Mouse (Mus musculus) heart, embryonic 15.5 days (tissue): ENCODE measurements at regions not wholly inside any gene's neighbourhood (a gene's known extent, or its start where the extent isn't known, plus 50 kb on each side); places are given as distances from the start of the nearest gene placed in this dataset.

ENCODE experiments used
- ATAC-seq: fragments of 200-750 bp; cut with Nextera tagmentation; replicated peaks from 2 replicates; pipeline ENCODE4 v1.8.0; 2017; ENCODE audit warnings: low read depth, moderate TSS enrichment; ENCODE audit not compliant: insufficient number of reproducible peaks, insufficient read depth, low FRiP score
- H3K27ac ChIP-seq: fragments of 300-500 bp; sonication (generic); 2 replicates; pipeline ENCODE4 v1.5.1; 2015; ENCODE audit warnings: mild to moderate bottlenecking, inconsistent platforms
- H3K27me3 ChIP-seq: fragments of 300-500 bp; sonication (generic); 2 replicates; pipeline ENCODE4 v1.6.1; 2015; ENCODE audit warnings: inconsistent platforms
- H3K36me3 ChIP-seq: fragments of 300-500 bp; sonication (generic); 2 replicates; pipeline ENCODE4 v1.6.1; 2015; ENCODE audit warnings: mild to moderate bottlenecking, inconsistent platforms
- H3K4me1 ChIP-seq: fragments of 300-500 bp; sonication (generic); replicated peaks from 2 replicates; pipeline ENCODE4 v1.6.1; 2015; ENCODE audit warnings: inconsistent platforms
- H3K4me2 ChIP-seq: fragments of 300-500 bp; sonication (generic); 2 replicates; pipeline ENCODE4 v1.6.1; 2015; ENCODE audit warnings: inconsistent platforms, mild to moderate bottlenecking, moderate library complexity
- H3K4me3 ChIP-seq: fragments of 300-500 bp; sonication (generic); 2 replicates; pipeline ENCODE4 v1.5.1; 2015; ENCODE audit warnings: mild to moderate bottlenecking, inconsistent platforms
- H3K9ac ChIP-seq: fragments of 300-500 bp; sonication (generic); 2 replicates; pipeline ENCODE4 v1.6.1; 2015; ENCODE audit warnings: mild to moderate bottlenecking, inconsistent platforms
- H3K9me3 ChIP-seq: fragments of 300-500 bp; sonication (generic); replicated peaks from 2 replicates; pipeline ENCODE4 v1.6.1; 2016; ENCODE audit warnings: inconsistent platforms
- WGBS: fragments of 180-500 bp; shearing (Covaris S2); methylation state at CpG from one replicate; pipeline ENCODE4 v1.1.7; 2015; ENCODE audit warnings: mixed read lengths; 5-methylcytosine and 5-hydroxymethylcytosine counted together

DNA sequence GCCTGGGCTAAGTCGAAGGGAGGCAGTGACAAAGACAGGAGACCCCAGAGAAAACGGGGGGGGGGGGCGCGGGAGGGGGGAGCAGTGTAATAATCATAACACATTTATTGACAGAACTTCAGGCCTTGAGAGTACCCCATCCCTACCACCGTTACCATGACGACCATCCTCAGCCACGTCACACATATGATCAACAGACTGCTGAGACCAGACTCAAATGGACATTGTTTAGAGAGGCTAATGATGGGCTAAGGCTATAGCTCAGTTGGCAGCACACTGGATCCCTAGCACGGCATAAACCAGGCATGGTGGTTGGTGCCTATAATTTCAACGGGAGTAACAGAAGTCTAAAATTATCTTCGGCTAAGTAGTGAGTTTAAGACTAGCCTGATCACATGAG is 565.8 kb upstream of the Adam5 start:
- Histone ChIP-seq H3K9ac (no peak overlapping the region), H3K36me3 (no peaks in the 10 kb centered on the region), H3K9me3 (no peaks in the 10 kb centered on the region), H3K27me3 (no peaks in the 10 kb centered on the region), H3K4me3 (no peak overlapping the region), H3K4me2 (no peak overlapping the region), H3K4me1 (peaks cover 11% of the 10 kb centered on the region), H3K27ac (no peak overlapping the region)
- 0 out of 2 replicates have a peak, but pooled peaks have one; percentile 10 for ATAC-seq
- 57% methylated on average over 10 of the region's 10 CpGs for WGBS

DNA sequence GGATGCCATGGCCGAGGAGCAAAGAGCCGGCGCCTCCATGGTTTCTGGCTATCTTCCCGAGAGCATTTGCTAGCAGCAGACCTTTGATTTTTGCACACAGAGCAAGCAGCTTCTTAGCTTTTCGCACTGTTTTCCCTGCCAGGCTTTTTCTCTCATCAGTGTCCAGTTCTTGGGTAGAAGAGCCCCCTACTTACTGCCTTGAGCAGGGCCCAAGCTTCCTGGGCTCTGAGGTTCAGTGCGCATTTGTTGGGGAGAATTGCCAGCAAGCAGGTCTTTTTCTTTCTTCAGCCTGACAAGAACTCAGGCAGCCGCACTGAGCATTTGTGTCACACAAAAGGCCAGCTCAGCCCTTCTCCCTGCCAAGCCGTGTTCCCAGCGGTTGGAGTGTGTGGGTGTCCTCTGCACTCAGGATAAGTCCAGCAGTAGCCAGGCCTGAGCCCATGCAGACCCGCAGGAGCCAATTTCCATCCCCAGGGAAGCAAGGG is 565.2 kb upstream of the Adam5 start:
- no peak overlapping the region for H3K4me3 ChIP-seq
- 0 out of 2 replicates have a peak overlapping the region, but pooled peaks have one; percentile 19 for H3K4me2 ChIP-seq
- no peak overlapping the region for H3K9ac ChIP-seq
- H3K9me3 ChIP-seq: no peaks in the 10 kb centered on the region
- no peak for ATAC-seq
- H3K27ac ChIP-seq: no peak overlapping the region
- WGBS: 47% methylated on average over 10 of the region's 10 CpGs
- H3K36me3 ChIP-seq: no peaks in the 10 kb centered on the region
- no peaks in the 10 kb centered on the region for H3K27me3 ChIP-seq
- H3K4me1 ChIP-seq: peaks cover 11% of the 10 kb centered on the region

DNA sequence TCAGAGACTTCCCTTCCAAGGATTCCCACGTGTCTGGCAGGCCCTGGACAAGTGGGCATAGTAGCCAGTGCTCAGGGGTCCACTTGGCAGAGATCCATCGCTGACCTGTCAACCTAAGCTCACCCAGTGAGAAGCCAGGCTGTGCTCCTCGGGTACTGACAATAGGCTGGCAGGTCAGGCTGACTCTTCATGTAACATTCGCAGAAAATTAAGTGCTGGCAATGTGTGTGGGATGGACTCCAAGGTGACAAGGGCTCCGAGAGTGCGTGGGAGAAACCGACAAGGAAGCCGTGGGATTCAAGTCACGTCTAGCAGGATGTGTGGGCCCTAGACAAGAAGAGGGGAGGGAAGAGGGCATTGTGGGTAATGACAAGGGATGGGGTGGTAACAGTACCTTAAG is 564.6 kb upstream of the Adam5 start:
- 0 out of 2 replicates have a peak overlapping the region, but pooled peaks have one; percentile 19 for H3K4me2 ChIP-seq
- H3K9me3 ChIP-seq: no peaks in the 10 kb centered on the region
- H3K9ac ChIP-seq: no peak overlapping the region
- 61% methylated on average over 9 of the region's 9 CpGs for WGBS
- no peaks in the 10 kb centered on the region for H3K27me3 ChIP-seq
- peaks cover 11% of the 10 kb centered on the region for H3K4me1 ChIP-seq
- no peak overlapping the region for H3K4me3 ChIP-seq
- H3K27ac ChIP-seq: no peak overlapping the region
- no peaks in the 10 kb centered on the region for H3K36me3 ChIP-seq
- ATAC-seq: no peak

DNA sequence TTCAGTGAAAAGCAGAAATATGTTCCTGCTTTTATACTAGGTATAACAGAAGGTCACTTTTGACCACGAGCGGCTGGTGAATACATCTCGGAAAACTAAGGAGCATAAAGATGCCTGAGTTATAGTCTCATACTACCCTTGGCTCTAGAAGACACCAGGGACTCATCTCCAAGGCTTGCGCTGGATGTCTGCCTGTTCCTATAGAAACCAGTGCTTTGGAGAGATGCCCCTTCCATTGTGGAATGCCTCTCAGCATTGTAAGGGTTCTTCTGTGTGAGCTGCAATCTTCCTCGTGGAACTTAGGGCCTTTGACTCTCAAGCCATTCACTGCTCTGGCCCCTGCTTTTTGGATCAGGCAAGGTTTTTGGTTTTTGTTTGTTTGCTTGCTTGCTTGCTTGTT is 561.0 kb upstream of the Adam5 start:
- 78% methylated on average over 5 of the region's 5 CpGs for WGBS
- no peaks in the 10 kb centered on the region for H3K9me3 ChIP-seq
- H3K27ac ChIP-seq: no peak overlapping the region
- H3K9ac ChIP-seq: no peak overlapping the region
- no peaks in the 10 kb centered on the region for H3K27me3 ChIP-seq
- no peaks in the 10 kb centered on the region for H3K36me3 ChIP-seq
- no peak for ATAC-seq
- peaks cover 11% of the 10 kb centered on the region for H3K4me1 ChIP-seq
- H3K4me3 ChIP-seq: no peak overlapping the region
- H3K4me2 ChIP-seq: no peak overlapping the region

DNA sequence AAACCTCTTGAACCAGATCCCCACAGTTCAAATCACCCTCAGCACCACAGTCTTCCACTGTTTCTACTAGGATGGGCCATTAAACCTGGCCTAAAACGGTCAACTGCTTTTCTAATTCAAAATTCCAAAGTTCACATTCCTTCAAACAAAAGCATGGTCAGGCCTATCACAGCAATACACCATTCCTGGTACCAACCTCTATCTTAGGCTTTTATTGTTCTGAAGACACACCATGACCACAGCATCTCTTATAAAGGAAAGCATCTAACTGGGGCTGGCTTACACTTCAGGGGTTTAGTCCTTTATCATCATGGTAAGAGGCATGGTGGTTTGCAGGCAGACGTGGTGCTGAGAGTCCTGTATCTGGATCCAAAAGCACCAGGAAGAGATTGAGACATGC is 560.4 kb upstream of the Adam5 start:
- H3K4me3 ChIP-seq: no peak overlapping the region
- H3K27me3 ChIP-seq: no peaks in the 10 kb centered on the region
- H3K4me2 ChIP-seq: no peak overlapping the region
- H3K27ac ChIP-seq: no peak overlapping the region
- no peaks in the 10 kb centered on the region for H3K9me3 ChIP-seq
- no peaks in the 10 kb centered on the region for H3K36me3 ChIP-seq
- WGBS: 80% methylated on average over 2 of the region's 2 CpGs
- no peak overlapping the region for H3K9ac ChIP-seq
- H3K4me1 ChIP-seq: peaks cover 7% of the 10 kb centered on the region
- ATAC-seq: no peak

DNA sequence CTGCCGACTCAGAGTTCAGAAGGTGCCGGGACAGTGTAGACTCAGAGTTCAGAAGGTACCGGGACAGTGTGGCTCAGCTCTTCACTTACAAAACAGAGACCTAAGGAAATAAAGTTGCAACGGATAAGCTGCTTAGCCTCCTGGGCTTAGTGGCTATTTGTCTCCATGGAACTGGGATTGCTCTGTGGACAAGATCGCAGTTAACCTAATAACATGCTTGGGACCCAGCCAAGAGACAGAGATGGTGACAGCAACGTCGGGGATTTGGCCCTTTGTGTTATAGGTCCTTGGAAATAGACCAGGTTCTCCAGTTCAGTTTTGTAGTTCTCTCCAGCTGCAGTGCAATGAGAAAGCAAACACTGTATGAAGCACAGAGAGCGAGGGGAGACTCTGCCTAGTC is 549.1 kb upstream of the Adam5 start:
- 47% methylated on average over 8 of the region's 8 CpGs for WGBS
- ATAC-seq: no peak
- no peak overlapping the region for H3K27ac ChIP-seq

DNA sequence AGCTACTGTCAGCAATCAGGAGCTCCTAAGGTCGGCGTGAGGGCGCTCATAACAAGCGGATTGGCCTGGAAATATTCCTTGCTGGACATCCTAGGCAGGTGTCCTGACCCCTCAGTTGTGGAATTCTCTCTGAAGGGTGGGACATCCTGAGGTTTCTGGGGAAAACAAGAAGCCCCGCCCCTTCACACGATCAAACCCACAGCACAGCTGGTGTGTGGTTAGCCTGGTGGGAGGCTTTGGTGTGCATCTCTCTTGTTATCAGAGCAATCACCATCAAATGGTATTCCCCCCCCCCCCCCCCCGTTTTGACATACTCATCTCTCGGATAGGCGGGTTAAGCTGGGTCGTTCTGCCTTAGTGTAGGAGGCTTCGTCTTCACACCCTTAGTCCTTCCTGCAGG is 546.8 kb upstream of the Adam5 start:
- 31% methylated on average over 11 of the region's 11 CpGs for WGBS
- H3K27ac ChIP-seq: no peak overlapping the region
- H3K4me2 ChIP-seq: no peak overlapping the region
- H3K9ac ChIP-seq: no peak overlapping the region
- ATAC-seq: no peak
- 0 out of 2 replicates have a peak, but pooled peaks cover 8% of the 10 kb centered on the region for H3K4me1 ChIP-seq
- H3K4me3 ChIP-seq: no peak overlapping the region
- H3K36me3 ChIP-seq: no peaks in the 10 kb centered on the region
- no peaks in the 10 kb centered on the region; the same call in 1 of the 2 replicates for H3K27me3 ChIP-seq
- no peaks in the 10 kb centered on the region for H3K9me3 ChIP-seq

More for the DNA sequence above, 549.1 kb upstream of the Adam5 start:
- no peak overlapping the region for H3K4me3 ChIP-seq
- H3K4me1 ChIP-seq: 0 out of 2 replicates have a peak, but pooled peaks cover 7% of the 10 kb centered on the region
- no peaks in the 10 kb centered on the region for H3K9me3 ChIP-seq
- no peaks in the 10 kb centered on the region for H3K36me3 ChIP-seq
- no peak overlapping the region for H3K4me2 ChIP-seq
- H3K27me3 ChIP-seq: no peaks in the 10 kb centered on the region; the same call in 1 of the 2 replicates
- H3K9ac ChIP-seq: no peak overlapping the region

DNA sequence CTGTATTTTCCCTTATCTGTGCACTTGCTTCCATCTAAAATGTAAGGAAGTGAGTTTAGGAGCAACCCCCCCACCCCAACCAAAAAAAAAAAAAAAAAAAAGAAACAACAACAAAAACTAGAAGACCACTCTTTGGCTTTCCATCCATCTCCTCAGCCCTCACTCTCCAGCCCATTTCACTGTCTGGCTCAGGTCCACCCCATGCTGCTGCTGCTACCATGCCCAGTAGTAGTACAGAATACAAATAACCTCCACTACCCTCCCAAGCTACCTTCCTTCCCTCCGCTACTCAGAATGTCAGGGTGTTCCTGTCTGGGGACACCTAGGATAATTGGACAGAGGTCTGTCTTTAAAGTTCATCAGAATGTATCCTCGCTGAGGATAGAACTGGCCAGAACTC is 545.2 kb upstream of the Adam5 start:
- Histone ChIP-seq H3K4me2 (no peak overlapping the region), H3K9me3 (no peaks in the 10 kb centered on the region), H3K27me3 (no peaks in the 10 kb centered on the region; the same call in 1 of the 2 replicates), H3K36me3 (no peaks in the 10 kb centered on the region), H3K4me3 (no peak overlapping the region), H3K27ac (no peak overlapping the region), H3K9ac (no peak overlapping the region), H3K4me1 (0 out of 2 replicates have a peak, but pooled peaks cover 8% of the 10 kb centered on the region)
- no peak for ATAC-seq
- 86% methylated on average over 2 of the region's 2 CpGs for WGBS

DNA sequence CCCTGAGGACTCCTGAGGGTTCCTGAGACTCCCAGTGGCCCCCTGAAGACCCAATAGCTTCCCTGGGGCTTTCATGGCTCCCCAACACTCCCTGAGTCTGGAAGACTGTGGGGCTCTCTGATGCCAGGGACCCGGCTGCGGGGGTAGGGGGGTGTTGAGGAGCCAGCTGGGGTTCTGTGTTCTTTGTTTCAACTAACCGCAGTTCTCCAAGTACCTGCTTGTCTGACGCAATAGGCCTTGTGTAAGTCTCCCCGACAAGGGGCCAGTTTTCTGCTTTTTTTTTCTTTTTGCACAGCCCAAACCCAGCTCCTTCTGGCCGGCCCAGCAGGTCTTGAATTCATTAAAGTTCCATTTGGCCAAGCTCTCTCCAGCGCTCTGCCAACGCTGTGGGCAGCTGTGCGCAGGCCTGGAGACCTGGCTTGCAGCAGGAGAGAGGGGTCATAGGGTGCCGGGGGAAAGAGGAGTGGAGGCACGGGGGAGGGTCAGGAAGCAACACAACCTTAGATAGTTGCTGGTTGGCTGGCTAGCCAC is 544.5 kb upstream of the Adam5 start:
- Histone ChIP-seq H3K4me2 (no peak overlapping the region), H3K36me3 (no peaks in the 10 kb centered on the region), H3K27ac (no peak overlapping the region), H3K9me3 (no peaks in the 10 kb centered on the region), H3K27me3 (no peaks in the 10 kb centered on the region; the same call in 1 of the 2 replicates), H3K4me3 (no peak overlapping the region), H3K4me1 (0 out of 2 replicates have a peak, but pooled peaks cover 8% of the 10 kb centered on the region), H3K9ac (no peak overlapping the region)
- ATAC-seq: no peak
- 18% methylated on average over 11 of the region's 11 CpGs for WGBS

DNA sequence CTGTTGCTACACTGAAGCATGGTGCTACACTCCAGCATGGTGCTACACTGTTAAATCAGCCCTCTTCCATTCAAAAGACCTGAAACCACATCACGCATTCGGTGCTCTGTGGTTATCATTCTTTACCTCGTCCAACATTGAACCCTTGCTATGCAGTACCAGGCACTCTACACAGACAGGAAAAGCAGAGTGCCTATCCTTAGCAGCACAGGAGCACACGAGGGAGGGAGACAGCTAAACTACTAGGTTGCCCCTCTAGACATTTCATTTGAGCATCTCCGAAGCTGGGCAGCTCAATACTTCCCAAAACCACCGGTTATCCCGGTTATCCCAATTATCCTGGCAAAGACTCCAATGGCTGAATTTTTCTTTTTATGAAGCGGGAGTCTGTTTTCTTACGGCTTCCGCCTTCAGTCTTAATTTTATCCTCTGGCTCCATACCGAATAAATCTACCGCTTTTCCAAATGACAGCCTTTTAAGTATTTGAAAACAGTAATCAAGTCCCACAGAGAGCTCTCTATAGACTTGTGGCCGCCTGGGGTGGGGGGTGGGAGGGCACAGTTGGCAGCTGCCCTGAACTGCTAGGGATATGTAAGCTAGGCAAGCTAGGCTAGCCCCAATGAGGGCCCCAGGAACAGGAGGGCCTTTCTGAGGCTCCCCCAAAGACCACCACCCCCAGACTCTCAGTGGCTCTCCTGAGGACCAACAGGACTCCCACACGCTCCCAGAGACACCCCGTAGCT is 543.8 kb upstream of the Adam5 start:
- Histone ChIP-seq H3K9me3 (no peaks in the 10 kb centered on the region), H3K36me3 (no peaks in the 10 kb centered on the region), H3K27me3 (no peaks in the 10 kb centered on the region; the same call in 1 of the 2 replicates), H3K27ac (no peak overlapping the region), H3K4me2 (no peak overlapping the region), H3K4me1 (0 out of 2 replicates have a peak, but pooled peaks cover 5% of the 10 kb centered on the region), H3K4me3 (no peak overlapping the region), H3K9ac (no peak overlapping the region)
- 47% methylated on average over 15 of the region's 15 CpGs for WGBS
- no peak for ATAC-seq

DNA sequence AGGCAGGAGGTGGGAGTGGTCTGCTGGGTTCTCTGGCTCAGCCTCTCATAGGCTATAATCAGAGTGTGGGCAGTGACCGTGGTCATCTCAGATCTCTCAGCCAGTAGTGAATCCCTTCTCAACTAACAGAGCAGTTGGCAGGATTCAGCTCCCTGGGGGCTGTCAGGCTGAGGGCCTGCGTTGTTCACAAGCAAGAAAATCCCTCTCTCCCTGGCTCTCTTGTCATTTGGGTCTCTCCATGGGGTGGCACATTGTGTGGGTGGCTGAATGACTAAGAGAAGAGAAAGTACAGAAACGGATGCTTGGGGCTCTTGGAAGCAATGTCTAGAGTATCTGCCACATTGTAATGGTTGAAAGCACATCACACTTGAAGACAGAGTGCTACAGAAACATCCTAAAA is 542.0 kb upstream of the Adam5 start:
- H3K9me3 ChIP-seq: no peaks in the 10 kb centered on the region
- no peak for ATAC-seq
- 31% methylated on average over 3 of the region's 3 CpGs for WGBS

More for the DNA sequence above, 542.0 kb upstream of the Adam5 start:
- Histone ChIP-seq H3K4me3 (no peak overlapping the region), H3K27ac (no peak overlapping the region), H3K36me3 (no peaks in the 10 kb centered on the region), H3K9ac (no peak overlapping the region), H3K27me3 (no peaks in the 10 kb centered on the region; the same call in 1 of the 2 replicates), H3K4me2 (no peak overlapping the region), H3K4me1 (0 out of 2 replicates have a peak, but pooled peaks cover 5% of the 10 kb centered on the region)
